Mouse (Mus musculus) midbrain, postnatal 0 days (tissue): ENCODE results near the gene Fmo4. TPM values are rescaled to one million over a fixed set of nuclear protein-coding genes. Genes with fewer than 3 reads are reported as not detected.

ENCODE experiments used
- ATAC-seq: fragments of 200-750 bp; cut with Nextera tagmentation; 2 replicates; pipeline ENCODE4 v1.8.0; 2017; ENCODE audit warnings: moderate number of reproducible peaks, mild to moderate bottlenecking, moderate TSS enrichment, moderate library complexity; ENCODE audit not compliant: low FRiP score
- DNase-seq: peaks from one replicate; pipeline ENCODE4 v3.0.0-alpha.2; 2015; ENCODE audit warnings: low spot score
- H3K27ac ChIP-seq: fragments of 300-500 bp; sonication (generic); 2 replicates; pipeline ENCODE4 v1.5.1; 2014; ENCODE audit warnings: low read depth, mild to moderate bottlenecking, low read length, mixed read lengths
- H3K27me3 ChIP-seq: fragments of 300-500 bp; sonication (generic); 2 replicates; pipeline ENCODE4 v1.6.1; 2014; ENCODE audit warnings: low read length, control low read depth, mixed read lengths; ENCODE audit not compliant: insufficient read depth
- H3K36me3 ChIP-seq: fragments of 300-500 bp; sonication (generic); 2 replicates; pipeline ENCODE4 v1.6.1; 2014; ENCODE audit warnings: low read length, control low read depth, mixed read lengths; ENCODE audit not compliant: insufficient read depth
- H3K4me1 ChIP-seq: fragments of 300-500 bp; sonication (generic); 2 replicates; pipeline ENCODE4 v1.6.1; 2014; ENCODE audit warnings: mild to moderate bottlenecking, control low read depth, antibody characterized with exemption, low read length, mixed read lengths; ENCODE audit not compliant: insufficient read depth
- H3K4me2 ChIP-seq: fragments of 300-500 bp; sonication (generic); 2 replicates; pipeline ENCODE4 v1.6.1; 2014; ENCODE audit warnings: low read depth, mild to moderate bottlenecking, low read length, mixed read lengths; ENCODE audit not compliant: poor library complexity, severe bottlenecking
- H3K4me3 ChIP-seq: fragments of 300-500 bp; sonication (generic); 2 replicates; pipeline ENCODE4 v1.5.1; 2014; ENCODE audit warnings: low read depth, mild to moderate bottlenecking, low read length, moderate library complexity
- H3K9ac ChIP-seq: fragments of 300-500 bp; sonication (generic); replicated peaks from 2 replicates; pipeline ENCODE4 v1.6.1; 2014; ENCODE audit warnings: mild to moderate bottlenecking, low read length, moderate library complexity, mixed read lengths; ENCODE audit not compliant: poor library complexity, severe bottlenecking
- H3K9me3 ChIP-seq: fragments of 300-500 bp; sonication (generic); 2 replicates; pipeline ENCODE4 v1.6.1; 2016; ENCODE audit warnings: low read length, control low read depth
- CTCF ChIP-seq: IDR thresholded peaks from 2 replicates; pipeline ENCODE4 v1.5.1; 2016; ENCODE audit warnings: antibody characterized with exemption, mild to moderate bottlenecking
- WGBS: fragments of 180-500 bp; shearing (Covaris S2); extraction: QIAGEN DNeasy Blood & Tissue Kit; methylation state at CpG from one replicate; pipeline ENCODE4 v1.1.7; 2014; 5-methylcytosine and 5-hydroxymethylcytosine counted together
- polyA plus RNA-seq: library from polyadenylated mRNA; unstranded; fragments of >200 nt; fragmentation: Nextera tagmentation; extraction: Ambion mirVana; gene quantifications from 2 replicates; pipeline ENCODE4 v1.2.1, GENCODE M21; 2015
- total RNA-seq: library from RNA; depleted of rRNA; stranded (reverse); fragments of >200 nt; gene quantifications from 2 replicates; pipeline ENCODE4 v1.2.3, GENCODE M21; 2014

Fmo4 gene
- total and polyA plus RNA-seq, 2 experiments from 2014 or later: 0.77 to 0.78 TPM

- no peaks in the 10 kb centered on the region; the same call in 1 of the 2 replicates for H3K4me1 ChIP-seq
- WGBS: 87% methylated on average over 9 of the region's 9 CpGs
Observed at GRCm38 (mm10) chr1:162813143-162813835, 483 bp downstream of the Fmo4 start.

GRCm38 (mm10) chr1:162808541-162808940, 5.2 kb downstream of the Fmo4 start:
- no peaks in the 10 kb centered on the region for H3K27me3 ChIP-seq
- no peaks in the 10 kb centered on the region for H3K4me1 ChIP-seq
- no peaks in the 10 kb centered on the region for H3K9me3 ChIP-seq
- TF ChIP-seq CTCF: no peak
- H3K4me3 ChIP-seq: no peak overlapping the region
- H3K4me2 ChIP-seq: no peak overlapping the region
- H3K36me3 ChIP-seq: no peaks in the 10 kb centered on the region
- WGBS: 77% methylated on average over 3 of the region's 3 CpGs
- ATAC-seq (no peak), DNase-seq (no peak)
- H3K9ac ChIP-seq: no peak overlapping the region
- H3K27ac ChIP-seq: no peak overlapping the region

More at GRCm38 (mm10) chr1:162813143-162813835, 483 bp downstream of the Fmo4 start:
- Histone ChIP-seq H3K9me3 (no peaks in the 10 kb centered on the region), H3K4me3 (no peak overlapping the region), H3K27ac (no peak overlapping the region), H3K4me2 (no peak overlapping the region), H3K9ac (no peak overlapping the region), H3K27me3 (no peaks in the 10 kb centered on the region), H3K36me3 (no peaks in the 10 kb centered on the region)
- ATAC-seq: no peak
- DNase-seq: no peak
- TF ChIP-seq CTCF: no peak

GRCm38 (mm10) chr1:162807441-162807840, 6.3 kb downstream of the Fmo4 start:
- WGBS: 88% methylated on average over 5 of the region's 5 CpGs
- H3K36me3 ChIP-seq: no peaks in the 10 kb centered on the region
- DNase-seq (no peak), ATAC-seq (no peak)
- H3K27ac ChIP-seq: no peak overlapping the region
- H3K27me3 ChIP-seq: no peaks in the 10 kb centered on the region
- H3K9ac ChIP-seq: no peak overlapping the region
- TF ChIP-seq CTCF: no peak
- H3K4me3 ChIP-seq: no peak overlapping the region
- H3K9me3 ChIP-seq: no peaks in the 10 kb centered on the region
- H3K4me1 ChIP-seq: no peaks in the 10 kb centered on the region
- no peak overlapping the region for H3K4me2 ChIP-seq

- no peak overlapping the region for H3K9ac ChIP-seq
- no peak for ATAC-seq
- no peaks in the 10 kb centered on the region for H3K36me3 ChIP-seq
- 54% methylated on average over 5 of the region's 5 CpGs for WGBS
- H3K4me2 ChIP-seq: no peak overlapping the region
- peak; percentile 36 for TF ChIP-seq CTCF
- no peak for DNase-seq
- no peaks in the 10 kb centered on the region for H3K9me3 ChIP-seq
- no peaks in the 10 kb centered on the region for H3K4me1 ChIP-seq
- H3K27ac ChIP-seq: no peak overlapping the region
- no peak overlapping the region for H3K4me3 ChIP-seq
- no peaks in the 10 kb centered on the region for H3K27me3 ChIP-seq
Observed at GRCm38 (mm10) chr1:162805011-162805410, 8.8 kb downstream of the Fmo4 start.

- TF ChIP-seq CTCF: no peak
- DNase-seq: peak; percentile 41
- H3K4me2 ChIP-seq: no peak overlapping the region
- no peaks in the 10 kb centered on the region for H3K36me3 ChIP-seq
- no peak for ATAC-seq
- no peaks in the 10 kb centered on the region for H3K27me3 ChIP-seq
- H3K27ac ChIP-seq: no peak overlapping the region
- H3K4me3 ChIP-seq: no peak overlapping the region
- no peaks in the 10 kb centered on the region for H3K4me1 ChIP-seq
- no peaks in the 10 kb centered on the region for H3K9me3 ChIP-seq
- no peak overlapping the region for H3K9ac ChIP-seq
Observed at GRCm38 (mm10) chr1:162796441-162796840, 17.3 kb downstream of the Fmo4 start.

GRCm38 (mm10) chr1:162792306-162793044, 21.3 kb downstream of the Fmo4 start:
- H3K36me3 ChIP-seq: no peaks in the 10 kb centered on the region
- H3K27ac ChIP-seq: no peak overlapping the region
- no peak for ATAC-seq
- WGBS: 61% methylated on average over 7 of the region's 7 CpGs
- H3K9me3 ChIP-seq: no peaks in the 10 kb centered on the region
- H3K4me2 ChIP-seq: no peak overlapping the region
- TF ChIP-seq CTCF: no peak
- no peaks in the 10 kb centered on the region for H3K27me3 ChIP-seq
- no peak for DNase-seq
- H3K4me1 ChIP-seq: no peaks in the 10 kb centered on the region
- no peak overlapping the region for H3K4me3 ChIP-seq
- no peak overlapping the region for H3K9ac ChIP-seq
